Mouse (Mus musculus) liver, embryonic 14.5 days (tissue): ENCODE measurements around the gene Plxnd1.

Experiments used
- CTCF ChIP-seq: IDR thresholded peaks from 2 replicates; pipeline ENCODE4 v1.5.1; 2016; ENCODE audit warnings: antibody characterized with exemption, low read depth, control low read depth
- EP300 ChIP-seq: IDR thresholded peaks from 2 replicates; pipeline ENCODE4 v1.6.1; 2016; ENCODE audit warnings: antibody characterized with exemption, low read depth

DNA sequence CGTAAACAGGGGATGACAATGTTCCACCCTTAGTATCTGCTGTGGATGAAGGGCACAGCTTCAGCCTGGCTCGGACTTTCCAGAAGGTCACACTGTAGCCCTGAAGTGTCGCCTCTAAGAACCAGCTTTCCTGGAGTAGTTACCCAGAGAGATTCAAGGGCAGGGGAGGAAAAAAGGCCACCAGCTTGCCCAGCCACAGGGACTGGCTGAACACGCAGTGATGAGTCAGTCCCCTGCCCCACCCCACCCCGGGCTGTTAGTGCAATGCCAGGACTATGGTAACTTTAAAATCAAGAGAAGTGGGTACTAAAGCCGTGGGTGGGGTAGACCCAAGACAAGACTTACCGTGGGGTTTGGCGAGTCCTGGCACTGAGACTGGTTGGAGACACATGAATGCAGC, 19.2 kb downstream of the Plxnd1 start:
- no peak for TF ChIP-seq EP300
- no peak for TF ChIP-seq CTCF
